1 mouse cellular context compared by ENCODE assay signal in the genomic region with DNA sequence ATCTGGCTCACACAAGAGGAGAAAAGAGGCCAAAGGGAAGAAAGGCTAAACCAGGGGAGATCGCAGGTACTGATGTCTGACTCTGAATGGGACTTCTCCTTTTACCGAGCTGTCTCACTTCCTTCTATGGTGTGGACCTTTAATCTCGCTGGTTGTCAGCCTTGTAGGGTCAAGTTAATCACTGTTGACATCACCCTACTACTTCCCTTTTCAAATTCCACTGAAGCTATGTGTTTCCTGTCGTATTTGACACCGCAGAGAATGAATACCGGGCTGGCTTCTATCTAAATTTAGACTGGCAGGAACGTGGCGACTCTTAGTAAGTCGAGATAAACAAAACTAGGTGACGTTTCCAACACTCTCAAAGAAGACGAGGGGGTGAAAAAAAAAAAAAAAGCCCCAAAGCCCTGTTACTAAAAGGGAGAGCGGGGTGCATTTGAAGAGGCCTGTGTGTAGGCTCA.
TF ChIP-seq lines count a peak whose summit lies in the region.

No protein-coding gene starts in this region.

TF ChIP-seq in MEL, 35 proteins besides CTCF, POLR2A, EP300 and RAD21 (continued from another document):
- TF ChIP-seq TAL1 (IDR thresholded peaks at IDR 0.05; ENCODE audit: low read length) (peak; percentile 29; the same call in 1 of the 2 replicates), ELF1 (IDR thresholded peaks at IDR 0.05; ENCODE audit: low read depth, low read length) (peak; percentile 43; the same call in 1 of the 2 replicates), ZMIZ1 (IDR thresholded peaks at IDR 0.05; ENCODE audit: low read depth, low read length) (no peak), TBP (IDR thresholded peaks at IDR 0.05; ENCODE audit: low read depth, low read length) (peak; percentile 67; the same call in 1 of the 2 replicates), ETS1 (IDR thresholded peaks at IDR 0.05; ENCODE audit: low read depth, low read length) (peak; percentile 97), KAT2A (conservative IDR thresholded peaks at IDR 0.05; ENCODE audit: low read depth, low read length) (0 out of 2 replicates have a peak, but pooled peaks have one; percentile 27), ZC3H11A (IDR thresholded peaks at IDR 0.05; ENCODE audit: low read depth, low read length) (no peak), ZKSCAN1 (IDR thresholded peaks at IDR 0.05; ENCODE audit: low read depth, low read length) (no peak), CHD1 (IDR thresholded peaks at IDR 0.05; ENCODE audit: low read depth, low read length) (no peak), POLR2AphosphoS5 (IDR thresholded peaks at IDR 0.05; ENCODE audit: borderline replicate concordance, low read depth, low read length) (no peak), NELFE (IDR thresholded peaks at IDR 0.05; ENCODE audit: low read depth, low read length) (no peak), JUND (IDR thresholded peaks at IDR 0.05; ENCODE audit: low read depth, low read length) (peak; percentile 26; the same call in 1 of the 2 replicates), BHLHE40 (IDR thresholded peaks at IDR 0.05; ENCODE audit: borderline replicate concordance, low read depth, low read length) (peak; percentile 87), TCF12 (IDR thresholded peaks at IDR 0.05; ENCODE audit: low read depth, low read length) (peak; percentile 63), ZNF384 (IDR thresholded peaks at IDR 0.05; ENCODE audit: low read depth, low read length) (peak; percentile 79), GATA1 (IDR thresholded peaks at IDR 0.05; ENCODE audit: low read depth, low read length) (peak; percentile 80), MEF2A (IDR thresholded peaks at IDR 0.05; ENCODE audit: extremely low read depth, insufficient replicate concordance, low read depth, low read length, poor library complexity, severe bottlenecking) (peak; percentile 85; the same call in 1 of the 2 replicates), MAX (IDR thresholded peaks at IDR 0.05; ENCODE audit: low read length) (peak; percentile 75), POLR2AphosphoS2 (IDR thresholded peaks at IDR 0.05; ENCODE audit: low read length) (no peak), HCFC1 (IDR thresholded peaks at IDR 0.05; ENCODE audit: low read depth, low read length) (peak; percentile 73), MXI1 (IDR thresholded peaks at IDR 0.05; ENCODE audit: low read depth, low read length) (peak; percentile 79)
TF ChIP-seq in MEL: peak in this region for 19.
